Comparison of ENCODE assay signal across 24 mouse cellular contexts in genomic region chr3:66825761-66826160, GRCm38 (mm10).
DNase-seq lines count a peak whose midpoint lies in the region; ATAC-seq and TF ChIP-seq lines count a peak whose summit lies in the region.
"Had no signal": no experiment of that assay in that cellular context is flagged by ENCODE, and none has a peak within 500 bp of the region (broad histone marks: within the 10 kb centered on the region; RNA-seq: fewer than 3 reads in every experiment).

No protein-coding gene starts in this region.

- no peak overlapping the region for H3K4me2 ChIP-seq in hindbrain, postnatal 0 days (ENCODE audit: low read depth, low read length)
- H3K4me2 ChIP-seq in hindbrain, embryonic 12.5 days (replicated peaks): no peak overlapping the region
- H3K4me2 ChIP-seq: forebrain, embryonic 13.5 days; heart, embryonic 13.5 days; hindbrain, embryonic 15.5 days; intestine, embryonic 15.5 days had no signal

- H3K9me3 ChIP-seq in hindbrain, postnatal 0 days (ENCODE audit: low read length): no peaks in the 10 kb centered on the region
- H3K9me3 ChIP-seq in hindbrain, embryonic 12.5 days (replicated peaks): no peaks in the 10 kb centered on the region
- H3K9me3 ChIP-seq: forebrain, embryonic 10.5 days; forebrain, embryonic 13.5 days; heart, embryonic 10.5 days; heart, embryonic 13.5 days; hindbrain, embryonic 15.5 days; intestine, embryonic 15.5 days had no signal

- 63% methylated on average over 3 of the region's 3 CpGs for WGBS in hindbrain, postnatal 0 days
- WGBS in hindbrain, embryonic 12.5 days: 80% methylated on average over 3 of the region's 3 CpGs

- no peaks in the 10 kb centered on the region for H3K4me1 ChIP-seq in hindbrain, postnatal 0 days (ENCODE audit: insufficient read depth, low read length)
- H3K4me1 ChIP-seq in hindbrain, embryonic 12.5 days: no peaks in the 10 kb centered on the region
- H3K4me1 ChIP-seq: forebrain, embryonic 10.5 days; forebrain, embryonic 13.5 days; heart, embryonic 10.5 days; heart, embryonic 13.5 days; hindbrain, embryonic 15.5 days; intestine, embryonic 15.5 days had no signal

- H3K4me3 ChIP-seq in hindbrain, postnatal 0 days (ENCODE audit: low read length): no peak overlapping the region
- H3K4me3 ChIP-seq in hindbrain, embryonic 12.5 days: no peak overlapping the region
- H3K4me3 ChIP-seq: forebrain, embryonic 10.5 days; forebrain, embryonic 13.5 days; heart, adult 2 months; heart, embryonic 10.5 days; heart, embryonic 13.5 days; hindbrain, embryonic 15.5 days; intestine, embryonic 15.5 days had no signal

- no peaks in the 10 kb centered on the region for H3K36me3 ChIP-seq in hindbrain, postnatal 0 days (ENCODE audit: insufficient read depth, low read length)
- H3K36me3 ChIP-seq in hindbrain, embryonic 12.5 days: no peaks in the 10 kb centered on the region
- H3K36me3 ChIP-seq: forebrain, embryonic 10.5 days; heart, embryonic 10.5 days; heart, embryonic 13.5 days; hindbrain, embryonic 15.5 days; intestine, embryonic 15.5 days had no signal

- H3K9ac ChIP-seq in hindbrain, postnatal 0 days (replicated peaks; ENCODE audit: low read length): no peak overlapping the region
- H3K9ac ChIP-seq in hindbrain, embryonic 12.5 days: no peak overlapping the region
- H3K9ac ChIP-seq: forebrain, embryonic 13.5 days; heart, embryonic 13.5 days; hindbrain, embryonic 15.5 days; intestine, embryonic 15.5 days had no signal

- no peaks in the 10 kb centered on the region for H3K27me3 ChIP-seq in hindbrain, postnatal 0 days (ENCODE audit: insufficient read depth, low read length)
- no peaks in the 10 kb centered on the region for H3K27me3 ChIP-seq in hindbrain, embryonic 12.5 days
- H3K27me3 ChIP-seq: forebrain, embryonic 13.5 days; heart, embryonic 13.5 days; hindbrain, embryonic 15.5 days; intestine, embryonic 15.5 days had no signal

- no peak overlapping the region for H3K27ac ChIP-seq in hindbrain, postnatal 0 days
- H3K27ac ChIP-seq in hindbrain, embryonic 12.5 days: no peak overlapping the region
- H3K27ac ChIP-seq: forebrain, embryonic 10.5 days; forebrain, embryonic 13.5 days; heart, adult 2 months; heart, embryonic 10.5 days; heart, embryonic 13.5 days; hindbrain, embryonic 15.5 days; intestine, embryonic 15.5 days had no signal

- no peak for TF ChIP-seq CTCF in hindbrain, postnatal 0 days (IDR thresholded peaks at IDR 0.05; ENCODE audit: low read depth)

- peak; percentile 18 for DNase-seq in hindbrain, postnatal 0 days (ENCODE audit: low spot score)
- DNase-seq in MN1 (ENCODE audit: low spot score): peak; percentile 27
- peak; percentile 55 for DNase-seq in Muller cell, postnatal 12 days (ENCODE audit: inconsistent ontology term)
- no peak for DNase-seq in layer of hippocampus, postnatal 10 days (ENCODE audit: low spot score in 2 of 2)
- DNase-seq in lung, postnatal 4 days: no peak
- DNase-seq: adrenal gland, adult 8-10 months; adrenal gland, postnatal 25 days; cerebellum, adult 18-20 months; cerebellum, adult 9-10 months; gastrocnemius, postnatal 10 days; gastrocnemius, postnatal 36 days; heart, adult 2 months; heart, postnatal 14 days; heart, postnatal 4 days had no signal

- ATAC-seq in hindbrain, postnatal 0 days: 0 out of 2 replicates have a peak, but pooled peaks have one; percentile 35
- no peak for ATAC-seq in hindbrain, embryonic 12.5 days (ENCODE audit: low FRiP score)
- ATAC-seq: activated CD4-positive, CD25-positive, alpha-beta regulatory T cell, adult 4 months; CD4-positive, CD25-positive, alpha-beta regulatory T cell, adult 4 months; forebrain, embryonic 13.5 days; forebrain, embryonic 16.5 days; intestine, embryonic 15.5 days had no signal

Comparison
In these comparisons a context has a peak if more than half of its experiments do, and no peak if none do; other contexts are left out.
1. DNase-seq: peak in hindbrain, postnatal 0 days (single experiment), MN1 (single experiment) and Muller cell, postnatal 12 days (single experiment); none in layer of hippocampus, postnatal 10 days (0 of 2) and lung, postnatal 4 days (0 of 2).